Mouse (Mus musculus) limb, embryonic 11.5 days (tissue): ENCODE measurements around the gene Cav2. TPM values are rescaled to one million over a fixed set of nuclear protein-coding genes. Genes with fewer than 3 reads are reported as not detected.

Source experiments
- ATAC-seq: fragments of 200-750 bp; cut with Nextera tagmentation; 2 replicates; pipeline ENCODE4 v1.8.0; 2017; ENCODE audit warnings: low read depth; ENCODE audit not compliant: insufficient number of reproducible peaks, low FRiP score, low TSS enrichment
- DNase-seq: peaks from one replicate; pipeline ENCODE4 v3.0.0-alpha.2; 2015; ENCODE audit warnings: low spot score
- H3K27ac ChIP-seq: fragments of 300-500 bp; sonication (generic); replicated peaks from 2 replicates; pipeline ENCODE4 v1.5.1; 2014; ENCODE audit warnings: low read depth, mild to moderate bottlenecking, low read length
- H3K27me3 ChIP-seq: fragments of 300-500 bp; sonication (generic); 2 replicates; pipeline ENCODE4 v1.6.1; 2014; ENCODE audit warnings: mild to moderate bottlenecking, low read length, mixed read lengths; ENCODE audit not compliant: control insufficient read depth, insufficient read depth
- H3K36me3 ChIP-seq: fragments of 300-500 bp; sonication (generic); 2 replicates; pipeline ENCODE4 v1.6.1; 2014; ENCODE audit warnings: mild to moderate bottlenecking, low read length, moderate library complexity, mixed read lengths; ENCODE audit not compliant: control insufficient read depth, insufficient read depth
- H3K4me1 ChIP-seq: fragments of 300-500 bp; sonication (generic); 2 replicates; pipeline ENCODE4 v1.6.1; 2014; ENCODE audit warnings: low read length, mixed read lengths; ENCODE audit not compliant: control insufficient read depth, insufficient read depth
- H3K4me2 ChIP-seq: fragments of 300-500 bp; sonication (generic); 2 replicates; pipeline ENCODE4 v1.6.1; 2014; ENCODE audit warnings: low read depth, mild to moderate bottlenecking, moderate library complexity; ENCODE audit not compliant: severe bottlenecking
- H3K4me3 ChIP-seq: fragments of 300-500 bp; sonication (generic); 2 replicates; pipeline ENCODE4 v1.5.1; 2014; ENCODE audit warnings: low read depth, low read length
- H3K9ac ChIP-seq: fragments of 300-500 bp; sonication (generic); 2 replicates; pipeline ENCODE4 v1.6.1; 2014; ENCODE audit warnings: mild to moderate bottlenecking, low read length
- H3K9me3 ChIP-seq: fragments of 300-500 bp; sonication (generic); 2 replicates; pipeline ENCODE4 v1.6.1; 2016; ENCODE audit warnings: low read length; ENCODE audit not compliant: control insufficient read depth
- WGBS: fragments of 180-500 bp; shearing (Covaris S2); extraction: QIAGEN DNeasy Blood & Tissue Kit; methylation state at CpG from one replicate; pipeline ENCODE4 v1.1.7; 2014; 5-methylcytosine and 5-hydroxymethylcytosine counted together
- polyA plus RNA-seq: library from polyadenylated mRNA; unstranded; fragments of >200 nt; fragmentation: Nextera tagmentation; extraction: Ambion mirVana; gene quantifications from 2 replicates; pipeline ENCODE4 v1.2.1, GENCODE M21; 2014

The Cav2 gene
- 7.1 and 7.2 TPM in 2 replicates for polyA plus RNA-seq

DNA sequence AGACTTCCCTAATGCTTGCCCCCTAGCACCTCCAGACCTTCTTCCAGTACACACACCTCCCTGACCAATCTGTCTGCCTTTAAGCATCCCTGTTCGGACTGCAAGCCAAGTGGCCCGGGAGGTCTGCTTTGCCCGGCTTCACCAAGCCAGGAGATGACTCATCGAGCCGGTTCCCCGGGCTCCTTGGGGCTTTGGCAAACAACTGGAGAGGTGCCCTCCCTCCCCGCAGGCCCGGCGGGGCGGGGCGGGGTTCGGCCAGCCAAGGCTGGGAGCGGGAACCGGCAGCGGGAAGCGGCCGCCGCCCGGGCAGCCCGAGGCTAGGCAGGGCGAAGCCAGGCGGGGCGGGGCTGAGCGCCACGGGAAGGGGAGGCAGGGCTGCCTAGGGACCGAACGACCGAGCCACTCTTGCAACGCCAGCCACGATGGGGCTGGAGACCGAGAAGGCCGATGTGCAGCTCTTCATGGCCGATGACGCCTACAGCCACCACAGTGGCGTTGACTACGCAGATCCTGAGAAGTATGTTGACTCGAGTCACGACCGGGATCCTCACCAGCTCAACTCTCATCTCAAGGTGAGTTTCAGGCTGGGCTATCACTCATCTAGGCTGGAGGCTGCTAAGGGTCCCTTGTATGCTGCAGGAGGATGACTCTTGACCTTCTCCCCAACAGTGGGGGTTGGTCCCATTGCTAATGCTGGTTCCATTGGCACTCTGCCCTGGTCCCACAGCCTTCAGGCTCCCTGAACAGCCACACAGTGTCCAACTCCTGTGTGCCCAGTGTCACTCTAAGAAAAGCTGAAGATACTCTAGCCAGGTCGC, at the start of gene Cav2:
TSS of gene Cav2 (plus strand) at position 247 of the 818 bp plus-strand sequence.
- H3K9ac ChIP-seq = peak within 1 kb of the TSS; percentile 65
- peak within 1 kb of the TSS; percentile 95 for H3K4me2 ChIP-seq
- peak; percentile 70 for DNase-seq
- H3K27ac ChIP-seq = no peak within 1 kb of the TSS
- H3K27me3 ChIP-seq = no peaks in the 10 kb centered on the region
- no peaks in the 10 kb centered on the region for H3K9me3 ChIP-seq
- 0 out of 2 replicates have a peak, but pooled peaks cover 3% of the 10 kb centered on the region for H3K4me1 ChIP-seq
- peak; percentile 73 for ATAC-seq
- H3K36me3 ChIP-seq = no peaks in the 10 kb centered on the region
- 1% methylated on average over 39 of the region's 40 CpGs for WGBS
- H3K4me3 ChIP-seq = peak within 1 kb of the TSS; percentile 45

DNA sequence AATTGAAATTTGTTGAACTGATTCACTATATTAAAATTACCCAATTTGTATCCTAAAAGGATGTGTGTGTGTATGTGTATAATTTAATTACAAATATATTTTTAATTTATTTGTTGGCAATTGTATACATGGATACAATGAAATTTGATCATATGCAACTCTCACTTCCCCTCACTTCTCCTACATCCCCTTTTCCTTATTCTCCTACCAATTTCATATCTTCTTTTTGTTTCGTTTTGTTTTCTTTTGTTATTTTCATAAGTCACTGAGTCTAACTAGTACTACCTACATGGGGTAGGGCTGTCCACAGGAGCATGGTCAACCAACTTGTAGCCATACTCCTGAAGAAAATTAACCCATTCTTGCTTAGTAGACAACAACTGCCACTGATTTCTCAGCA, 41.3 kb upstream of the Cav2 start:
- ATAC-seq = no peak

GRCm38 (mm10) chr6:17241013-17241412, 40.0 kb upstream of the Cav2 start:
- ATAC-seq = no peak

More for the DNA sequence above, 41.3 kb upstream of the Cav2 start:
- 92% methylated on average over 1 of the region's 1 CpGs for WGBS
- H3K27ac ChIP-seq = no peak overlapping the region
- no peak overlapping the region for H3K4me3 ChIP-seq
- H3K4me2 ChIP-seq = no peak overlapping the region
- no peaks in the 10 kb centered on the region for H3K27me3 ChIP-seq
- no peaks in the 10 kb centered on the region for H3K4me1 ChIP-seq
- H3K9me3 ChIP-seq = no peaks in the 10 kb centered on the region
- H3K9ac ChIP-seq = no peak overlapping the region
- no peak for DNase-seq
- H3K36me3 ChIP-seq = no peaks in the 10 kb centered on the region

DNA sequence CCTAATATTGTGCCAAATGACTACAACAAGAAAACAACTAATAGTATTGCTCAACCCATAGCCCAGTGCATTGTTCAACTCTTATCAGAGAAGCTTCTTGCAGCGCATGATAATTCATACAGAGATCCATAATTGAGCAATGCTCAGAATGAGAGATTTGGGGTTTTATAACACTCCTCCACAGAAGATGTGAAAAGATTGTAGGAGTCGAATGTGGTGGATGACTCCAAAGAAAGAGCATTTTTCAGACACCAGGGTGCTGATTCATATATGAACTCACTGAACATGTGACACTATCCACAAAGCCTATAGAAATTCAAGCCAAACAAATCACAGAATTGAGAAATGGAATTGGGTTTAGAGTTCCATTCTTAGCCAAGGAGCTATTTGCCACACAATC, 34.0 kb upstream of the Cav2 start:
- H3K4me3 ChIP-seq = no peak overlapping the region
- H3K27ac ChIP-seq = no peak overlapping the region
- H3K4me1 ChIP-seq = no peaks in the 10 kb centered on the region
- 95% methylated on average over 2 of the region's 2 CpGs for WGBS
- no peaks in the 10 kb centered on the region for H3K36me3 ChIP-seq
- ATAC-seq (no peak), DNase-seq (no peak)
- no peak overlapping the region for H3K9ac ChIP-seq
- H3K4me2 ChIP-seq = no peak overlapping the region
- no peaks in the 10 kb centered on the region for H3K9me3 ChIP-seq
- no peaks in the 10 kb centered on the region for H3K27me3 ChIP-seq

More at GRCm38 (mm10) chr6:17241013-17241412, 40.0 kb upstream of the Cav2 start:
- no peak for DNase-seq
- Histone ChIP-seq H3K9me3 (no peaks in the 10 kb centered on the region), H3K27ac (no peak overlapping the region), H3K4me1 (no peaks in the 10 kb centered on the region), H3K4me3 (no peak overlapping the region), H3K36me3 (no peaks in the 10 kb centered on the region), H3K9ac (no peak overlapping the region), H3K27me3 (no peaks in the 10 kb centered on the region), H3K4me2 (no peak overlapping the region)
- 90% methylated on average over 1 of the region's 1 CpGs for WGBS

- ATAC-seq (no peak), DNase-seq (no peak)
- no peaks in the 10 kb centered on the region for H3K9me3 ChIP-seq
- no peaks in the 10 kb centered on the region for H3K4me1 ChIP-seq
- no peak overlapping the region for H3K27ac ChIP-seq
- no peaks in the 10 kb centered on the region for H3K36me3 ChIP-seq
- H3K9ac ChIP-seq = no peak overlapping the region
- 92% methylated on average over 3 of the region's 3 CpGs for WGBS
- H3K4me3 ChIP-seq = no peak overlapping the region
- no peak overlapping the region for H3K4me2 ChIP-seq
- no peaks in the 10 kb centered on the region for H3K27me3 ChIP-seq
Measured at GRCm38 (mm10) chr6:17247673-17248072, 33.3 kb upstream of the Cav2 start.

DNA sequence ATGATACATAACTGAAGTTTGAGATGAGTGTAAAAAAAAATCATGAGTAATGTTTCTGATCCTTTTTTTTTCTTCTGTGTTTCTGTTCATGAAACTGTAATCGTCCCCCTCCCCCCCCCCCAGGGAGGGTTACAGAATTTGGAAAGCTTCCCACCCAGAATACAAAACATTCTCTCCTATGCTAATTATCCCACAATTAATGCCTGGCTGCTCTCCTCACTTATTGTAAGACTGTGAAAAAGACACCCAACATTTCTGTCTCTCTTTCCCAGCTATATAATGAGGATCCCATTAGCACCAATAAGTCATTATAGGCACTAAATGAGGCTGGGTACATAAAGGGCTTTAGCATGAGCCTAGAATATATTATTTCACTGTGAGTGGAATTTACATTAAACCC, 32.7 kb upstream of the Cav2 start:
- H3K27ac ChIP-seq = no peak overlapping the region
- H3K9me3 ChIP-seq = no peaks in the 10 kb centered on the region
- DNase-seq (no peak), ATAC-seq (no peak)
- H3K4me2 ChIP-seq = no peak overlapping the region
- WGBS = 60% methylated on average over 1 of the region's 1 CpGs
- H3K27me3 ChIP-seq = no peaks in the 10 kb centered on the region
- H3K9ac ChIP-seq = no peak overlapping the region
- no peaks in the 10 kb centered on the region for H3K36me3 ChIP-seq
- H3K4me1 ChIP-seq = no peaks in the 10 kb centered on the region
- no peak overlapping the region for H3K4me3 ChIP-seq

- Histone ChIP-seq H3K27ac (no peak overlapping the region), H3K4me3 (no peak overlapping the region), H3K27me3 (no peaks in the 10 kb centered on the region), H3K36me3 (no peaks in the 10 kb centered on the region), H3K4me1 (no peaks in the 10 kb centered on the region), H3K4me2 (no peak overlapping the region), H3K9ac (no peak overlapping the region), H3K9me3 (no peaks in the 10 kb centered on the region)
- ATAC-seq = no peak
- 62% methylated on average over 1 of the region's 1 CpGs for WGBS
- no peak for DNase-seq
Measured at GRCm38 (mm10) chr6:17251958-17252357, 29.0 kb upstream of the Cav2 start.

DNA sequence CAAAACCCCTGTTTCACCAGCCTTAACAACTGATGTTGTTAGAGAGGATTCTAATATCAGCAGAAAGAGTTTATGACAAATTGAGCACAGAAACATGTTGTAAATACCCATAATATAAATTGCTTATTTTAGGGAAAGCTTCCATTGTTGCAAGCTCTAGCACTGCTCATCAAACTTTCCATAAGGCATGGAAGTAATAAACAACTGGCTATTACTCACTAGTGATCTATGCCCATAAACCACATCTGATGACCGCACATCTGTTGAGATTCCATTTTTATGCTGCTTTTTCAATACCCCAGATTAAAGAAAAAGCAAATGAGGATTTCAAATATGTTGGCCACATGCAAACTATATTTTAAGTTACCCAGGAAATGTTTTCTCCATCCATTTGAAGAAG, 22.8 kb upstream of the Cav2 start:
- DNase-seq (no peak), ATAC-seq (no peak)
- Histone ChIP-seq H3K27ac (no peak overlapping the region), H3K9ac (no peak overlapping the region), H3K9me3 (no peaks in the 10 kb centered on the region), H3K27me3 (no peaks in the 10 kb centered on the region), H3K36me3 (no peaks in the 10 kb centered on the region), H3K4me3 (no peak overlapping the region), H3K4me1 (no peaks in the 10 kb centered on the region), H3K4me2 (no peak overlapping the region)
- 89% methylated on average over 1 of the region's 1 CpGs for WGBS
